Mouse (Mus musculus): ENCODE results near the gene Nme7. TPM values are rescaled to one million over a fixed set of nuclear protein-coding genes. Genes with fewer than 3 reads are reported as not detected.

Nme7 gene
- polyA plus RNA-seq (2012; rRNA removed) = 21.6 and 22.0 TPM in 2 replicates

DNA sequence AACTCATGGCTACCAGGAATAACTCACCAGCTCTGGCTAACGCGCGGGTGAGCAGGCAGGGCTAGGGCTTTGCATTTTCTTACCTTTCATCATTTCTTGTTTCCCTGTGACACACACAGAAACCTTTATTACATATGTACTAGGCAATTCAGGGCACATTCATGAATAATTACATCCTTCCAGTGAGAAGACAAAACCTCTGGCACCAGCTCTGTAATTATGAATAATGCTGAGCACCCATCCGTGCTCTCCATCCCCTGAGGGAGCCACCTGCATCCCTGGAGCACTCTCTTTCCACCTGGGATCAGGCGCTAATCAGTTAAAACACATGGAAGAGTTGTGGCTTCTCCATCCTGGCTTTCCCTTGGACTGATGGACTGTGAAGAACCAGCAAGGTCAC is at the start of gene Nme7:
Nme7 (plus strand) TSS at position 301 of the 400 bp plus-strand sequence.
- TF ChIP-seq POLR2A (IDR thresholded peaks at IDR 0.05; ENCODE audit: extremely low read depth, insufficient read depth, low read length) (no peak), CTCF (IDR thresholded peaks at IDR 0.05; ENCODE audit: extremely low read depth, insufficient read depth, low read length) (no peak)
- Histone ChIP-seq H3K4me3 (ENCODE audit: insufficient read depth, low read length) (no peak within 1 kb of the TSS), H3K4me1 (ENCODE audit: control insufficient read depth, insufficient read depth, low read length) (peaks cover 2% of the 10 kb centered on the region; the same call in 1 of the 2 replicates), H3K27ac (ENCODE audit: insufficient read depth, low read length) (no peak within 1 kb of the TSS)

- Histone ChIP-seq H3K27ac (ENCODE audit: insufficient read depth, low read length) (no peak overlapping the region), H3K4me1 (ENCODE audit: control insufficient read depth, insufficient read depth, low read length) (no peaks in the 10 kb centered on the region), H3K4me3 (ENCODE audit: insufficient read depth, low read length) (no peak overlapping the region)
- TF ChIP-seq POLR2A (IDR thresholded peaks at IDR 0.05; ENCODE audit: extremely low read depth, insufficient read depth, low read length) = no peak
- TF ChIP-seq CTCF (IDR thresholded peaks at IDR 0.05; ENCODE audit: extremely low read depth, insufficient read depth, low read length) = no peak
Observed at GRCm38 (mm10) chr1:164254836-164255235, 49.1 kb upstream of the Nme7 start.

DNA sequence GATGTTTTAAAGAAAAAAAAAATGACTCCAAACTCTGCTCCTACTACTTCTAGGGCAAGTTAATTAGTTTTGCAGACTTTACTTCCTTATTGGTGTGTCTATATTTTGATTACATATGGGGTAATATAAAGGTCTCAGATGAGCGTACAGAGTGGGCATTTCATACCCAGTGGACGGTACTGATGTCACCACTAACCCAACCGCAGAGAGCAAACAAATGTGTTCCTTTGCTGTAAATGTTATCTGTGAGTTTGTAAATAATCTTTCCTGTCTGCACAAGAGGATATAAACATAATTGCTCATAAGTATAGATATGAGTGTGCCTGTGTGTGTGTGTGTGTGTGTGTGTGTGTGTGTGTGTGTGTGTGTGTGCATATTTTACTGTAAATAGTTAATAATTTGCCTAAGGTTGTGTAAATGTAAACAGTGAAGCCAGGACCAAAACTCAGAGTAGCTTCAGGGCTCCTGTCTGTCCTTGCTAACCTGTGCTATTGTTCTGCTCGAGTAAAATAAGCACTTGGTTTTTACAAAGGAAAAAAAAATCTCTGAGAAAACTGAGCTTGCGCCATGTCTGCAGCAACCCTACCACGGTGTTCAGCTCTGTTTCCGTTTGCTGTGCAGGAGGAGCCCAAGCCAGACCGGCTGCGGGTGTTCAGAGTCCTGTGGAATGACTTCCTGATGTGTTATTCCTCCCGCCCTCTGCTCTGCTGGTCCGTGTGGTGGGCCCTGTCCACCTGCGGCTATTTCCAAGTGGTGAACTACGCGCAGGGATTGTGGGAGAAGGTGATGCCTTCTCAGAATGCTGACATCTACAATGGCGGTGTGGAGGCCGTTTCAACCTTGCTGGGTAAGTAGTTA is 43.5 kb upstream of the Nme7 start:
- H3K27ac ChIP-seq (ENCODE audit: insufficient read depth, low read length) = no peak overlapping the region

GRCm38 (mm10) chr1:164261553-164261952 is 42.4 kb upstream of the Nme7 start:
- no peaks in the 10 kb centered on the region for H3K4me1 ChIP-seq (ENCODE audit: control insufficient read depth, insufficient read depth, low read length)

More for the DNA sequence above, 43.5 kb upstream of the Nme7 start:
- Histone ChIP-seq H3K4me1 (ENCODE audit: control insufficient read depth, insufficient read depth, low read length) (no peaks in the 10 kb centered on the region), H3K4me3 (ENCODE audit: insufficient read depth, low read length) (no peak overlapping the region)
- TF ChIP-seq CTCF (IDR thresholded peaks at IDR 0.05; ENCODE audit: extremely low read depth, insufficient read depth, low read length) = no peak
- TF ChIP-seq POLR2A (IDR thresholded peaks at IDR 0.05; ENCODE audit: extremely low read depth, insufficient read depth, low read length) = no peak

DNA sequence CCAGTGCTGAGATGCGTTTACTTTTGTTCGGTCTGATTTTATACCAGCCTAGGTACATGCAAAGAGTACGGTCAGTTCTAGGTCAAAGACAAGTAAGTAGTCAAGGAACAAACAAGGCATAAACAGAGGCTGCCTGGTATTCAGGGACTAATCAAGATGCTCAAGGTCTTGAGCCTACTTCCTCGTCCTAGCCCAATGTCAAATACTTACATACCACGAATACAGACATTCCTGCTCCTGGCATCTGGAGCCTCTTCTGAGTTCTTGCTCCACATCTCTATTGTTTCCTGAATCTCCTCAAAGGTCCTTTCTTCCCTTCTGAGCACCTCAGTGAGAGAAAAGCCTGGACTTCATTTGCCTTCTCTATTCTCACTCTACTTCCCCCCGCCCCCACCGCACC is 33.0 kb upstream of the Nme7 start:
- TF ChIP-seq POLR2A (IDR thresholded peaks at IDR 0.05; ENCODE audit: extremely low read depth, insufficient read depth, low read length) (no peak), CTCF (IDR thresholded peaks at IDR 0.05; ENCODE audit: extremely low read depth, insufficient read depth, low read length) (no peak)

More at GRCm38 (mm10) chr1:164261553-164261952, 42.4 kb upstream of the Nme7 start:
- TF ChIP-seq CTCF (IDR thresholded peaks at IDR 0.05; ENCODE audit: extremely low read depth, insufficient read depth, low read length) (no peak), POLR2A (IDR thresholded peaks at IDR 0.05; ENCODE audit: extremely low read depth, insufficient read depth, low read length) (no peak)
- no peak overlapping the region for H3K27ac ChIP-seq (ENCODE audit: insufficient read depth, low read length)
- H3K4me3 ChIP-seq (ENCODE audit: insufficient read depth, low read length) = no peak overlapping the region

GRCm38 (mm10) chr1:164273659-164274058 is 30.3 kb upstream of the Nme7 start:
- TF ChIP-seq POLR2A (IDR thresholded peaks at IDR 0.05; ENCODE audit: extremely low read depth, insufficient read depth, low read length) (no peak), CTCF (IDR thresholded peaks at IDR 0.05; ENCODE audit: extremely low read depth, insufficient read depth, low read length) (no peak)
- Histone ChIP-seq H3K4me1 (ENCODE audit: control insufficient read depth, insufficient read depth, low read length) (no peaks in the 10 kb centered on the region), H3K4me3 (ENCODE audit: insufficient read depth, low read length) (no peak overlapping the region), H3K27ac (ENCODE audit: insufficient read depth, low read length) (no peak overlapping the region)

More for the DNA sequence above, 33.0 kb upstream of the Nme7 start:
- no peaks in the 10 kb centered on the region for H3K4me1 ChIP-seq (ENCODE audit: control insufficient read depth, insufficient read depth, low read length)
- no peak overlapping the region for H3K27ac ChIP-seq (ENCODE audit: insufficient read depth, low read length)
- H3K4me3 ChIP-seq (ENCODE audit: insufficient read depth, low read length) = no peak overlapping the region

DNA sequence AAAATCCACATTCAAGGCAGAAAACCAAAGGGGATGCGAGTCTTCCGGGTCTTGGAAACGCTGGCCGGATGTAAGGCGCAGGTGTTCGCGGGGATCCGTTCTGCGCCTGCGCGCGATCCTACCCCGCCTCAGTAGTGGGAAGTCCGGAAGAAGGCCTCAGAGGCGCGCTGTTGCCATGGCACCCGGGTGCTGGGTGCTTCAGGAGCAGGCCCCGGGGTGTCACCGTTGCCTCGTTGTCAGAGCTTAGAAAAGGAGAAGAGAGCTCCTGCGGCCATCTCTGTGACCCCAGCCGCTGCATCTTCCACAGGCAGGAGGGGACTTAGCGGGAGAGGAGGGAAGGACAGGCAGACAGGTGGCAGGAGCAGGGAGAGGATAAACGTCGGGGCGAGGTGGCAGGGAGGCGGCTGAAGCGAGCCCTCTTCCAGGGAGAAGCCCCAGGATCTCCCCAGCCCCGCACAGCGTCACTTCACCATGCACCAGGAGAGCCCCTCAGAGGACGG is 28.4 kb upstream of the Nme7 start, which contains the start of gene Ccdc181:
Ccdc181 (plus strand) TSS at position 131 of the 500 bp plus-strand sequence.
- peak within 1 kb of the TSS; percentile 51 for H3K4me3 ChIP-seq (ENCODE audit: insufficient read depth, low read length)
- no peaks in the 10 kb centered on the region for H3K4me1 ChIP-seq (ENCODE audit: control insufficient read depth, insufficient read depth, low read length)
- peak within 1 kb of the TSS; percentile 41; the same call in 1 of the 2 replicates for H3K27ac ChIP-seq (ENCODE audit: insufficient read depth, low read length)
- TF ChIP-seq CTCF (IDR thresholded peaks at IDR 0.05; ENCODE audit: extremely low read depth, insufficient read depth, low read length) = no peak
- peak; percentile 75 for TF ChIP-seq POLR2A (IDR thresholded peaks at IDR 0.05; ENCODE audit: extremely low read depth, insufficient read depth, low read length)

DNA sequence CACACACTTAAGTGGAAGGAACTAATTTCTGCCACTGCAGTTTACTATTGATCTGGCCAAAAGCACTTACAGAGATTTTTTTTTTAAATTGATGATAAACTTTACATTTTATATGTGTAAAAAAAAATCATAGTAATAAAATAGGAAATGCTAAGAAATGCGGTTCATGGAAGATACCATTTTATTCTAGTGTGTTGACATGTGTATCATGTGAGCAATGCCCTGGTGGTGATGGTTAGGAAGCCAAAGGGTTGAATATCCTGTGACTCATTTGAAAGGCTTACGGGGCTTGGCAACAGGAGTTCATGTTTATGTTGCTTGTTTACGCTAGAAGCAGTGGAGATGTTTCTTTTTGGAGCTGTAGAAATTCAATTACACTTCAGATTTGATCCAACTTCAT is 27.4 kb upstream of the Nme7 start:
- Histone ChIP-seq H3K4me1 (ENCODE audit: control insufficient read depth, insufficient read depth, low read length) (no peaks in the 10 kb centered on the region), H3K27ac (ENCODE audit: insufficient read depth, low read length) (no peak overlapping the region), H3K4me3 (ENCODE audit: insufficient read depth, low read length) (no peak overlapping the region)
- TF ChIP-seq CTCF (IDR thresholded peaks at IDR 0.05; ENCODE audit: extremely low read depth, insufficient read depth, low read length) = no peak
- no peak for TF ChIP-seq POLR2A (IDR thresholded peaks at IDR 0.05; ENCODE audit: extremely low read depth, insufficient read depth, low read length)

GRCm38 (mm10) chr1:164279332-164279731 is 24.6 kb upstream of the Nme7 start:
- H3K4me1 ChIP-seq (ENCODE audit: control insufficient read depth, insufficient read depth, low read length) = no peaks in the 10 kb centered on the region
- TF ChIP-seq CTCF (IDR thresholded peaks at IDR 0.05; ENCODE audit: extremely low read depth, insufficient read depth, low read length) (no peak), POLR2A (IDR thresholded peaks at IDR 0.05; ENCODE audit: extremely low read depth, insufficient read depth, low read length) (no peak)

More at GRCm38 (mm10) chr1:164279332-164279731, 24.6 kb upstream of the Nme7 start:
- H3K27ac ChIP-seq (ENCODE audit: insufficient read depth, low read length) = no peak overlapping the region
- no peak overlapping the region for H3K4me3 ChIP-seq (ENCODE audit: insufficient read depth, low read length)
